Mouse (Mus musculus) granulocyte monocyte progenitor cell, adult 5-6 weeks (primary cell): Measurements from ENCODE around the gene Dip2c. TPM values are rescaled to one million over a fixed set of nuclear protein-coding genes. Genes with fewer than 3 reads are reported as not detected.

Source experiments
- ATAC-seq: replicated peaks from 2 replicates; pipeline ENCODE4 v1.8.0; 2016; ENCODE audit warnings: mild to moderate bottlenecking, moderate TSS enrichment, inconsistent platforms; ENCODE audit not compliant: poor library complexity, severe bottlenecking
- total RNA-seq, 2 experiments: library from RNA; stranded (forward) in 1 of 2; stranded (reverse) in 1 of 2; fragments of 200-712, 200-1000 nt in 1 of 2; fragments of >200 nt in 1 of 2; fragmentation: Nextera tagmentation in 1 of 2; gene quantifications; 2 replicates each; pipeline ENCODE4 v1.2.3; 2014 to 2017

Dip2c gene
- total RNA-seq, 2 experiments from 2014 or later, result 1.5 to 2.0 TPM

DNA sequence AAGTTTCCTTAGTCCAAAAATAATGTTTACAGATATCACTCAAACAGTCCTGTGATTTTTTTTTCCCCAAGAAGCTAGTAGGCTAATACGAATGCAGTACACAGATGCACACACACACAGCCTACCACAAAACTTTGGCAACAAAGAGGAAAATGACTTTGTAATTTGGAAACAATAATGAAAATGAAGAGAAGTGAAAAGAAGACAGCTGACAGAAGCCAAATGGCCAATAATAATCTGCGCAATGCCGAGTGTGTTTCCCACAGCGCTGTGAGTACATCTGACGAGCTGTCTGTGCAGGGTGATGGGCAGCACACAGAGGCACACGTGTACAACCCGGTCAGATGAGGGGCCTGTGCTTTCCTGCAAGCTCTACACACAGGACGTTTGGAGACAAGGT, 430.4 kb downstream of the Dip2c start:
- no peak for ATAC-seq

DNA sequence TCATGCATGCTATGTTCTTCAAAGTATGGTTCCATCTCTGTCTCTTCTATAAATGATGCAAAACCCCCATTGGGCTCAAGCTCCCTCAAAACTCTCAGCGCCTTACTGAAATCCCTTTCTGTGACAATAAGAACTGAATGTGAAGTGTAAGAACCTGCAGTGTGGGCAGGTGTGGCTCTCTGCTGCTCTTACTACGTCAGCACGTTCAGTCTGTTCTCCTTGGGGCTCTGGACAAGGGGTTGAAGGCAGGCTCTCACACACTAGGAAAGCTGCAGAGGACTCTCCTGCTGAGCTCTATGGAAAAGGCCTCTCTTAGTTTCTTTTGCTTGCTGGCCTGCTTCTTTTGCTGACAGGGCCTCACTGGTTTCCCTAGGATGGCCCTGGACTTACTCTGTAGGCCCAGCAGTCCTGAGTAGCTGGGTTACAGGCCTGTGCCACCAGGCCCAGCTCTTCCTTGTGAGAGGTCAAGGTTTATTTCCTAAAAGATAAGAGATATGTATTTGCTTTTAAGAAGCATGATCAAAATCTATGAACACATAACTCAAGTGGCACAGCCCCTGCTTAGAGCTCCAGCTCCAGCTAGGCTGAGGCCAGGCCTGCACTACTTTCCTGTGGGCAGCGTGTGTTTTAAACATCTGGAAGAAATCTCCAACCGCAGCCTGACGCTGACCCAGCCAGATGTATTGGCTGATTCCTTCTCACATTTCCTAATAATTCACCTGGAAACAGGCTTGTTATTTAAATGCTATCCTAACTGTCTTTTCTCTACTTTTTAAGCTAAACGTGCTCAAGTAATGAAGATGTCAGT, 432.3 kb downstream of the Dip2c start:
- no peak for ATAC-seq

DNA sequence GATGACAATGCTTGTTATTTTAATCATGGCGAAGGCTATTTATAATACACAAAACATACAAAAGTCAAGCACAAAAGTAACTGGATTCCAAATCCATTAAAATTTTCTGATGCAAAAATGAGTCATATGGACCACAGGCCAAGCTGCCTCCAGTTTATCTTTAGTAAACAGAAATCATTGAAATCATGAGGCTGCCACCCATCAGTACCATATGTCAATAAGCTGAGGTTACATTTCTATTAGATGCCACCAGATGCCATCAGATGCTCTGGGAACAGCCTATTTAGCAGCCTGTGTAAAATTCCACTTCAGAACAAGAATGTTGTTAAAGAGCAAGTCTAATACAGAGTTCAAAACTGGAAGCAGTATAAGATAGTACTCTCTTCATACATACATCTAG, 436.1 kb downstream of the Dip2c start:
- no peak for ATAC-seq

DNA sequence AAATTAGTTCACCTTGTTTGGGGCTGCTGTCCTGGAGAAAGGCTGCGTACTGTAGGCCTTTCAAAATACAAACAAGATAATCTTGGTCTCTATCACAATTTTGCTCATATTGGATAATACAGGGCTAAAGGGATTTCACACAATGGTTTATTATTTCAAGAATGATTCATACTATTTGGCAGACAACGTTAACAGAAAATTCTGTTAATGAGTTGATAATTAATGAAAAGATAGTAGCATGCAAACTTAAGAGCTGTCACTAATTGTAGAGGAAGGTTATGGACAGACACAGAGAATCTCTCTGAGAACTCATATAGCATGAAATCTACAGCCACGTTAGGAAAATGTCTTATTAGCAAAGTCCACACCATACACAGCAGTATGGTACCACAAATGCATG, 436.6 kb downstream of the Dip2c start:
- ATAC-seq, result no peak

DNA sequence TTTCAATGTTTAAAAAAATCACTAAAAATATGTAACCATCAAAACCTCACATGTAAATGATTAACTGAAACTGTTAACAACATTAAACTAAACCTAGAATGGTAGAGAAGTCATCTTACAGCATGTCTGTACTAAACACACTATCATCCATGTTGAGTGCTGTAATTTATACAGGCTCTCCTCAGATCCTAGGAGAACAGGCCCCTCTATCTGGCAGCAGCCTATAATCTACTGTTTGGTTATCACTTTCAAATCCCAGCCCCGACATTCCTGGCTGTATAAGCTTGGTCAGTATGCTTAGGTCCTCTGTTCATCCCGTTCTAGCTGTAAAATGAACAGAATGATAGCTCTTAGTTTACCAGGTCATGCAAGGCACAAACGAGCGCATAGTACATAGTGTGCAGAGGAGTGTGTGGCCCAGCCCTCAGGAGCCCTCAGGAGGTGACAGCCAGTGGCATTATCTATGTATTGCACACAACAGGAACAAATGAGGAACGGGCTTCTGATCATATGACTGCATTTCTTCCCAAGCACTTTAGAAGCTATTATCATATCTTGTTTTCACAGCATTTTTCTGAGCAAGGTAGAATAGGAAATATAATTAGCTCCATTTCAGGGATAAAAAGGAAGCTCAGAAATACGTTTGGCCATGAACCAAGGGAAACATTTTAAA, 437.3 kb downstream of the Dip2c start:
- ATAC-seq, result no peak

DNA sequence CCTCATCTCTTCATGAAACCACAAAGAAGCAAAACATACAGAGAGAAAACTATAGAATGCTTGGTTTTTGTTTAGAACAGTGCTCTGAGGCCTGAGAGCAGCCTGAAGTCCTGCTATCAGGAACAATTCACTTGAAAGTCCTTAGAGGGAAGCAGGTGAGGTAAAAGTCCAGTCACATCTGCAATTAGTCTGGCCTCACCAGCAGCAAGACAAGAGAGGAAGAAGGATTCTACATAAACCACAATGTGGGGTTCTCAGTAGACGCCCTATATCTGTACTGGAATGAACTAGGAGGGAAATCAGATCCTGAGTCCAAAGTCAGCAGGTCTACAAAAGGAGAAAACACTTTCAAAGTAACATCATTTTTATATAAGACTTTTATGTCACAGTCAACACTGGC, 438.9 kb downstream of the Dip2c start:
- no peak for ATAC-seq

Other genes starting within 250 kb of the Dip2c start
- 59.1 and 61.6 TPM in 2 replicates for gene Larp4b, start 182.6 kb upstream of the Dip2c start, total RNA-seq (2014; fragmentation: Nextera tagmentation)
- gene Larp4b, start 182.6 kb upstream of the Dip2c start, total RNA-seq (2017), result 79.1 and 81.7 TPM in 2 replicates